Mouse (Mus musculus) olfactory bulb, adult 2 months (tissue): ENCODE data around the gene Herpud1.

Source experiments
- CTCF ChIP-seq: fragments of 200-500 bp; IDR thresholded peaks from 2 replicates; pipeline ENCODE4 v1.5.1; 2012; ENCODE audit warnings: low read depth, mild to moderate bottlenecking, low read length, moderate library complexity; ENCODE audit not compliant: insufficient read depth
- POLR2A ChIP-seq: fragments of 200-500 bp; IDR thresholded peaks from 2 replicates; pipeline ENCODE4 v1.6.1; 2012; ENCODE audit warnings: mild to moderate bottlenecking, low read depth, low read length, moderate library complexity; ENCODE audit not compliant: insufficient read depth

GRCm38 (mm10) chr8:94427953-94428352 lies 41.7 kb downstream of the Herpud1 start:
- TF ChIP-seq POLR2A (no peak), CTCF (no peak)
